In the genomic region with DNA sequence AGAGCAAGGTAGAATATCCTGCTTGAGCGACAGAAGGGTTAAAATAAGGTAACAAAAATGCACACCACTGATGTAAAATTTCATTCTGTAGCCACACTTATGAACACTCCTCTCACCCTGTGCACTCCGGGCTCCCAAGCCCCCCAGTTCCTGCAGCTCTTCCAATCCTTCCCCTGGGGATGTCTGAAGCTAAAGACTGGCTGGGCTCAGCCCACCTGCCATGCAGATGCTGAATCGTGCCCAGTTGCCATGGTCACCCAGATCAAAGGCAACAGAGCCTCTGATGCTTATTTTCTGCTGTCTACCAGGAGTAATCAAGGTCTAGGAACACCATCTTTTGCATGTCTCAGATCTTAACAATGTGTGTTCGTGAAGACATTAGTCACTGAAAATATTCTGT, we compare ENCODE assay signal across 20 mouse cellular contexts.
A peak's percentile ranks its signal among the peaks of the same experiment; 100 is the strongest.
DNase-seq lines count a peak whose midpoint lies in the region; ATAC-seq and TF ChIP-seq lines count a peak whose summit lies in the region.
"Had no signal": no experiment of that assay in that cellular context is flagged by ENCODE, and none has a peak within 500 bp of the region (broad histone marks: within the 10 kb centered on the region; RNA-seq: fewer than 3 reads in every experiment).

No protein-coding gene starts in this region.

- no peak for TF ChIP-seq CTCF in forebrain, postnatal 0 days (IDR thresholded peaks at IDR 0.05; ENCODE audit: low read depth)
- TF ChIP-seq CTCF in lung, adult 2 months (IDR thresholded peaks at IDR 0.05; ENCODE audit: insufficient read depth, low read length), result no peak

- peak; percentile 71 for ATAC-seq in forebrain, embryonic 13.5 days
- ATAC-seq in forebrain, embryonic 12.5 days (ENCODE audit: low FRiP score), result no peak; the same call in 1 of the 2 replicates
- peak; percentile 27; the same call in 1 of the 2 replicates for ATAC-seq in forebrain, postnatal 0 days
- peak; percentile 92 for ATAC-seq in midbrain, embryonic 13.5 days
- ATAC-seq in kidney, embryonic 16.5 days (ENCODE audit: low FRiP score, low TSS enrichment), result no peak

- no peak overlapping the region for H3K4me2 ChIP-seq in forebrain, embryonic 13.5 days
- no peak overlapping the region for H3K4me2 ChIP-seq in forebrain, embryonic 12.5 days
- H3K4me2 ChIP-seq in forebrain, postnatal 0 days (ENCODE audit: low read depth), result no peak overlapping the region
- 0 out of 2 replicates have a peak overlapping the region, but pooled peaks have one; percentile 1 for H3K4me2 ChIP-seq in midbrain, embryonic 13.5 days (replicated peaks)
- no peak overlapping the region for H3K4me2 ChIP-seq in kidney, embryonic 16.5 days (replicated peaks; ENCODE audit: low read depth, low read length)
- H3K4me2 ChIP-seq: heart, embryonic 12.5 days; kidney, embryonic 15.5 days; liver, embryonic 11.5 days; lung, embryonic 14.5 days; stomach, embryonic 15.5 days had no signal

- no peak overlapping the region for H3K9ac ChIP-seq in forebrain, embryonic 13.5 days
- no peak overlapping the region for H3K9ac ChIP-seq in forebrain, embryonic 12.5 days
- H3K9ac ChIP-seq in forebrain, postnatal 0 days, result no peak overlapping the region
- no peak overlapping the region; the same call in 1 of the 2 replicates for H3K9ac ChIP-seq in midbrain, embryonic 13.5 days (replicated peaks)
- no peak overlapping the region for H3K9ac ChIP-seq in kidney, embryonic 16.5 days (replicated peaks; ENCODE audit: low read length)
- H3K9ac ChIP-seq: heart, embryonic 12.5 days; kidney, embryonic 15.5 days; lung, embryonic 14.5 days; stomach, embryonic 15.5 days had no signal

- WGBS in forebrain, embryonic 13.5 days, result 35% methylated on average over 4 of the region's 4 CpGs
- WGBS in forebrain, embryonic 12.5 days, result 51% methylated on average over 4 of the region's 4 CpGs
- 45% methylated on average over 4 of the region's 4 CpGs for WGBS in forebrain, postnatal 0 days
- 39% methylated on average over 4 of the region's 4 CpGs for WGBS in midbrain, embryonic 13.5 days
- WGBS in kidney, embryonic 16.5 days, result 48% methylated on average over 4 of the region's 4 CpGs
- 75% methylated on average over 4 of the region's 4 CpGs for WGBS in lung, adult 2 months

- H3K27me3 ChIP-seq in forebrain, embryonic 13.5 days, result no peaks in the 10 kb centered on the region
- H3K27me3 ChIP-seq in forebrain, embryonic 12.5 days, result no peaks in the 10 kb centered on the region
- H3K27me3 ChIP-seq in forebrain, postnatal 0 days (ENCODE audit: insufficient read depth, low read length), result no peaks in the 10 kb centered on the region
- H3K27me3 ChIP-seq in midbrain, embryonic 13.5 days, result no peaks in the 10 kb centered on the region
- no peaks in the 10 kb centered on the region for H3K27me3 ChIP-seq in kidney, embryonic 16.5 days (ENCODE audit: insufficient read depth, low read length)
- H3K27me3 ChIP-seq: heart, embryonic 12.5 days; kidney, embryonic 15.5 days; stomach, embryonic 15.5 days had no signal

- H3K4me3 ChIP-seq in forebrain, embryonic 13.5 days, result no peak overlapping the region
- no peak overlapping the region for H3K4me3 ChIP-seq in forebrain, embryonic 12.5 days (replicated peaks)
- H3K4me3 ChIP-seq in forebrain, postnatal 0 days (ENCODE audit: low read depth, low read length), result no peak overlapping the region
- H3K4me3 ChIP-seq in midbrain, embryonic 13.5 days (replicated peaks), result no peak overlapping the region
- H3K4me3 ChIP-seq in kidney, embryonic 16.5 days (ENCODE audit: low read length), result no peak overlapping the region
- H3K4me3 ChIP-seq in lung, adult 2 months (replicated peaks; ENCODE audit: extremely low read depth, low read depth, low read length), result no peak overlapping the region
- H3K4me3 ChIP-seq: heart, embryonic 12.5 days; kidney, embryonic 15.5 days; myocyte; stomach, embryonic 15.5 days had no signal

- no peak for TF ChIP-seq POLR2A in lung, adult 2 months (IDR thresholded peaks at IDR 0.05; ENCODE audit: borderline replicate concordance, extremely low read depth, low read depth, low read length)

- H3K27ac ChIP-seq in forebrain, embryonic 13.5 days, result no peak overlapping the region
- H3K27ac ChIP-seq in forebrain, embryonic 12.5 days, result no peak overlapping the region
- no peak overlapping the region for H3K27ac ChIP-seq in forebrain, postnatal 0 days (ENCODE audit: low read depth, low read length)
- H3K27ac ChIP-seq in midbrain, embryonic 13.5 days, result peak overlapping the region; percentile 51; the same call in 1 of the 2 replicates
- no peak overlapping the region for H3K27ac ChIP-seq in kidney, embryonic 16.5 days (ENCODE audit: low read length)
- H3K27ac ChIP-seq: kidney, embryonic 15.5 days; macrophage; stomach, embryonic 15.5 days had no signal

- no peaks in the 10 kb centered on the region for H3K4me1 ChIP-seq in forebrain, embryonic 13.5 days
- peaks cover 3% of the 10 kb centered on the region for H3K4me1 ChIP-seq in forebrain, embryonic 12.5 days
- no peaks in the 10 kb centered on the region for H3K4me1 ChIP-seq in forebrain, postnatal 0 days (ENCODE audit: insufficient read depth)
- peaks cover 8% of the 10 kb centered on the region for H3K4me1 ChIP-seq in midbrain, embryonic 13.5 days (replicated peaks)
- no peaks in the 10 kb centered on the region for H3K4me1 ChIP-seq in kidney, embryonic 16.5 days (ENCODE audit: insufficient read depth, low read length)
- no peaks in the 10 kb centered on the region for H3K4me1 ChIP-seq in lung, adult 2 months (ENCODE audit: control insufficient read depth, insufficient read depth, low read length)
- H3K4me1 ChIP-seq: heart, embryonic 12.5 days; kidney, embryonic 15.5 days; stomach, embryonic 15.5 days had no signal

- peaks cover under 1% of the 10 kb centered on the region; the same call in 1 of the 2 replicates for H3K36me3 ChIP-seq in forebrain, embryonic 13.5 days (ENCODE audit: poor library complexity, severe bottlenecking)
- H3K36me3 ChIP-seq in forebrain, embryonic 12.5 days (replicated peaks), result no peaks in the 10 kb centered on the region; the same call in 1 of the 2 replicates
- no peaks in the 10 kb centered on the region for H3K36me3 ChIP-seq in forebrain, postnatal 0 days (ENCODE audit: insufficient read depth)
- H3K36me3 ChIP-seq in midbrain, embryonic 13.5 days, result no peaks in the 10 kb centered on the region
- no peaks in the 10 kb centered on the region for H3K36me3 ChIP-seq in kidney, embryonic 16.5 days (ENCODE audit: insufficient read depth, low read length)
- H3K36me3 ChIP-seq: stomach, embryonic 15.5 days had no signal

- no peaks in the 10 kb centered on the region for H3K9me3 ChIP-seq in forebrain, embryonic 13.5 days (replicated peaks)
- no peaks in the 10 kb centered on the region for H3K9me3 ChIP-seq in forebrain, embryonic 12.5 days
- H3K9me3 ChIP-seq in forebrain, postnatal 0 days (ENCODE audit: low read length), result no peaks in the 10 kb centered on the region
- no peaks in the 10 kb centered on the region for H3K9me3 ChIP-seq in midbrain, embryonic 13.5 days
- H3K9me3 ChIP-seq in kidney, embryonic 16.5 days (ENCODE audit: low read length), result no peaks in the 10 kb centered on the region
- H3K9me3 ChIP-seq: heart, embryonic 12.5 days; kidney, embryonic 15.5 days; stomach, embryonic 15.5 days had no signal

- peak; percentile 33 for DNase-seq in embryo, embryonic 10.5 days (ENCODE audit: low spot score)
- peak; percentile 14 for DNase-seq in forebrain, postnatal 0 days
- DNase-seq in frontal cortex, adult 2 months (ENCODE audit: extremely low spot score in 1 of 2, low spot score in 1 of 2), result no peak
- no peak for DNase-seq in lung, adult 2 months
- DNase-seq: adrenal gland, adult 8-10 months; cerebellum, adult 18-20 months; gastrocnemius, postnatal 36 days; layer of hippocampus, postnatal 36 days; lung, embryonic 14.5 days; thymus, adult 2 months had no signal

Comparison
In these comparisons a context has a peak if more than half of its experiments do, and no peak if none do; other contexts are left out.
1. ATAC-seq: peak in forebrain, embryonic 13.5 days (single experiment), forebrain, postnatal 0 days (single experiment) and midbrain, embryonic 13.5 days (single experiment); none in forebrain, embryonic 12.5 days (single experiment) and kidney, embryonic 16.5 days (single experiment).
2. DNase-seq: peak in embryo, embryonic 10.5 days (single experiment) and forebrain, postnatal 0 days (single experiment); none in frontal cortex, adult 2 months (0 of 2) and lung, adult 2 months (single experiment).